Mouse (Mus musculus): ENCODE measurements around the gene Med16. TPM values are rescaled to one million over a fixed set of nuclear protein-coding genes. Genes with fewer than 3 reads are reported as not detected.

The Med16 gene
- polyA plus RNA-seq, 1 experiment from 2014 or later: 48.2 TPM

DNA sequence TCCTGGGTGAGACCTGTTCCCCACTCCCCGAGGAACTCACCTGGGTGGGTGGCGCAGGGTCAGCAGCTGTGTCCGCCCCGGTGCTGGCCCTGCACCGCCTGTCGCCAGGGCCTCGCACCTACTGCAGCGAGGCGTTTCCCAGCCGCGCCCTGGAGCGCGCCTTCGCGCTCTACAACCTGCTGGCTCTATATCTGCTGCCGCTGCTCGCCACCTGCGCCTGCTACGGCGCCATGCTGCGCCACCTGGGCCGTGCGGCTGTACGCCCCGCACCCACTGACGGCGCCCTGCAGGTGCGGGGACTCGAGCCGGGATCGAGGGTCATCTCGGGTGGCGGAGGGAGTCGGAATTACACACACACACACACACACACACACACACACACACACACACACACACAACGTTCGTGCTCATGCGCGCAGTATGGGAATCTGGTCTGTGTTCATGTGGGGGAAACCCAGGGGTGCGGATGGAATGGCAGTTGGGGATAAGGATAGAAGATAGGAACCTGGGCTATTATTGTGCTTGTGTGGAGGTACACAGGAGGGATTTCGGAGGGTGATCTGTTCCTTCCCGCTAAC lies 12.3 kb upstream of the Med16 start, which contains the start of gene R3hdm4:
TSS of gene R3hdm4 (minus strand) at position 251 of the 578 bp plus-strand sequence.
- no peaks in the 10 kb centered on the region for H3K36me3 ChIP-seq (ENCODE audit: control insufficient read depth, insufficient read depth, low read length)
- H3K4me1 ChIP-seq (ENCODE audit: control insufficient read depth, insufficient read depth, low read depth, low read length): peaks cover 22% of the 10 kb centered on the region
- H3K4me3 ChIP-seq (ENCODE audit: low read length): peak within 1 kb of the TSS; percentile 37
- H3K27ac ChIP-seq (ENCODE audit: low read depth, low read length): no peak within 1 kb of the TSS
- H3K4me2 ChIP-seq (ENCODE audit: low read length): peak within 1 kb of the TSS; percentile 55
- peaks cover 56% of the 10 kb centered on the region for H3K27me3 ChIP-seq (replicated peaks; ENCODE audit: control insufficient read depth, insufficient read depth, low read length)
- peak within 1 kb of the TSS; percentile 54 for H3K9ac ChIP-seq (ENCODE audit: low read depth, low read length)
- 4% methylated on average over 39 of the region's 41 CpGs for WGBS
- no peaks in the 10 kb centered on the region for H3K9me3 ChIP-seq (ENCODE audit: control insufficient read depth, low read length)
- ATAC-seq: no peak

- Histone ChIP-seq H3K27ac (ENCODE audit: low read depth, low read length) (no peak overlapping the region), H3K36me3 (ENCODE audit: control insufficient read depth, insufficient read depth, low read length) (no peaks in the 10 kb centered on the region), H3K4me2 (ENCODE audit: low read length) (peak overlapping the region; percentile 55), H3K9ac (ENCODE audit: low read depth, low read length) (no peak overlapping the region), H3K9me3 (ENCODE audit: control insufficient read depth, low read length) (no peaks in the 10 kb centered on the region), H3K4me3 (ENCODE audit: low read length) (peak overlapping the region; percentile 37; the same call in 1 of the 2 replicates), H3K4me1 (ENCODE audit: control insufficient read depth, insufficient read depth, low read depth, low read length) (peaks cover 23% of the 10 kb centered on the region), H3K27me3 (replicated peaks; ENCODE audit: control insufficient read depth, insufficient read depth, low read length) (peaks cover 56% of the 10 kb centered on the region)
- no peak for ATAC-seq
- WGBS: 12% methylated on average over 26 of the region's 26 CpGs
Measured at GRCm38 (mm10) chr10:79920056-79920890, 11.6 kb upstream of the Med16 start.

GRCm38 (mm10) chr10:79919251-79919849 lies 10.6 kb upstream of the Med16 start:
- no peak for ATAC-seq
- Histone ChIP-seq H3K36me3 (ENCODE audit: control insufficient read depth, insufficient read depth, low read length) (no peaks in the 10 kb centered on the region), H3K4me1 (ENCODE audit: control insufficient read depth, insufficient read depth, low read depth, low read length) (peaks cover 31% of the 10 kb centered on the region), H3K27ac (ENCODE audit: low read depth, low read length) (no peak overlapping the region), H3K9ac (ENCODE audit: low read depth, low read length) (no peak overlapping the region), H3K4me2 (ENCODE audit: low read length) (no peak overlapping the region), H3K4me3 (ENCODE audit: low read length) (no peak overlapping the region), H3K27me3 (replicated peaks; ENCODE audit: control insufficient read depth, insufficient read depth, low read length) (peaks cover 56% of the 10 kb centered on the region), H3K9me3 (ENCODE audit: control insufficient read depth, low read length) (no peaks in the 10 kb centered on the region)
- 3% methylated on average over 18 of the region's 21 CpGs for WGBS

GRCm38 (mm10) chr10:79918231-79919078 lies 9.7 kb upstream of the Med16 start:
- H3K4me1 ChIP-seq (ENCODE audit: control insufficient read depth, insufficient read depth, low read depth, low read length): peaks cover 36% of the 10 kb centered on the region
- H3K27me3 ChIP-seq (replicated peaks; ENCODE audit: control insufficient read depth, insufficient read depth, low read length): peaks cover 55% of the 10 kb centered on the region
- H3K27ac ChIP-seq (ENCODE audit: low read depth, low read length): no peak overlapping the region
- no peaks in the 10 kb centered on the region for H3K36me3 ChIP-seq (ENCODE audit: control insufficient read depth, insufficient read depth, low read length)
- H3K9me3 ChIP-seq (ENCODE audit: control insufficient read depth, low read length): no peaks in the 10 kb centered on the region
- H3K4me3 ChIP-seq (ENCODE audit: low read length): peak overlapping the region; percentile 7; the same call in 1 of the 2 replicates
- ATAC-seq: no peak
- H3K4me2 ChIP-seq (ENCODE audit: low read length): peak overlapping the region; percentile 24; the same call in 1 of the 2 replicates
- H3K9ac ChIP-seq (ENCODE audit: low read depth, low read length): peak overlapping the region; percentile 47
- WGBS: 4% methylated on average over 35 of the region's 35 CpGs

- H3K27ac ChIP-seq (ENCODE audit: low read depth, low read length): no peak overlapping the region
- ATAC-seq: no peak
- peaks cover 47% of the 10 kb centered on the region for H3K27me3 ChIP-seq (replicated peaks; ENCODE audit: control insufficient read depth, insufficient read depth, low read length)
- H3K9me3 ChIP-seq (ENCODE audit: control insufficient read depth, low read length): no peaks in the 10 kb centered on the region
- H3K4me2 ChIP-seq (ENCODE audit: low read length): peak overlapping the region; percentile 89
- WGBS: 69% methylated on average over 5 of the region's 5 CpGs
- peak overlapping the region; percentile 94 for H3K9ac ChIP-seq (ENCODE audit: low read depth, low read length)
- H3K4me3 ChIP-seq (ENCODE audit: low read length): peak overlapping the region; percentile 73
- H3K36me3 ChIP-seq (ENCODE audit: control insufficient read depth, insufficient read depth, low read length): no peaks in the 10 kb centered on the region
- H3K4me1 ChIP-seq (ENCODE audit: control insufficient read depth, insufficient read depth, low read depth, low read length): peaks cover 36% of the 10 kb centered on the region
Measured at GRCm38 (mm10) chr10:79917532-79918100, 8.9 kb upstream of the Med16 start.

DNA sequence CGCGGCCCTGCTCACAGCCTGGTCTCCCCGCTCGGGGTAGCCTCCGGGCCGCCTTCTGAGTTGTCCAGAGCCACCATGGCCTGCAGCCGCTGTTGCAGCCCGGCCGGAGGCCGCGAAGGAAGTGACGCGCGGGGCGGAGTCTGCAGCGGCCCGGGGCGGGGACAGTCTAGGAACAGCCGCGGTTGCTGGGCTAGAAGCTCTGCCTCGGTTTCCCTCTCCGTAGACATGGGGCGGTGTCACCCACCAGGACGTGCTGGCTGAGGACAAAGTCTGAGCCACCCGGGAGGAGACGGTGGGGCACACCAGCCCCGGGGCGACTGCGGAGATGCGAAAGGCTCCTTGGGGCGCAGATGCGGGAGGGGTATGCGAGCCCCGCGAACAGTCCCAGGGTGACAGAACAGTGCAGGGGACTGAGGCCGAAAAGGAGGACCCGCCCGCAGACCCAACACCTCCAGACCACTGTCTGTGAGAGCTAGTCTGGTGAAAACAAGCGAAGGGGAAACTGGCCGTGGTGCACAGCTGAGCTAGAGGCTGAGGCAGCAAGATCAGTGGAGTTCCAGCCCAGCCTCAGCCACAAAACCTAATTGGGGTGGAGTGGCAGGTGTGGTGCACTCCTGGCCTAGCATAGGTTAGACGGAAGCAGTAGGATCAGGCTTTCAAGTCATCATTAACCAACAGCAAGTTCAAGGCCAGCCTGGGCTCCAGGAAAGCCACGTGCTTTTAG lies 8.2 kb upstream of the Med16 start, which contains the start of gene Kiss1r:
TSS of gene Kiss1r (plus strand) at position 164 of the 724 bp plus-strand sequence.
- Histone ChIP-seq H3K36me3 (ENCODE audit: control insufficient read depth, insufficient read depth, low read length) (0 out of 2 replicates have a peak, but pooled peaks cover 2% of the 10 kb centered on the region), H3K9ac (ENCODE audit: low read depth, low read length) (peak within 1 kb of the TSS; percentile 94), H3K4me1 (ENCODE audit: control insufficient read depth, insufficient read depth, low read depth, low read length) (peaks cover 36% of the 10 kb centered on the region), H3K9me3 (ENCODE audit: control insufficient read depth, low read length) (no peaks in the 10 kb centered on the region), H3K27ac (ENCODE audit: low read depth, low read length) (peak within 1 kb of the TSS; percentile 70), H3K27me3 (replicated peaks; ENCODE audit: control insufficient read depth, insufficient read depth, low read length) (peaks cover 41% of the 10 kb centered on the region), H3K4me3 (ENCODE audit: low read length) (peak within 1 kb of the TSS; percentile 73), H3K4me2 (ENCODE audit: low read length) (peak within 1 kb of the TSS; percentile 89)
- WGBS: 2% methylated on average over 41 of the region's 42 CpGs
- peak; percentile 80 for ATAC-seq

DNA sequence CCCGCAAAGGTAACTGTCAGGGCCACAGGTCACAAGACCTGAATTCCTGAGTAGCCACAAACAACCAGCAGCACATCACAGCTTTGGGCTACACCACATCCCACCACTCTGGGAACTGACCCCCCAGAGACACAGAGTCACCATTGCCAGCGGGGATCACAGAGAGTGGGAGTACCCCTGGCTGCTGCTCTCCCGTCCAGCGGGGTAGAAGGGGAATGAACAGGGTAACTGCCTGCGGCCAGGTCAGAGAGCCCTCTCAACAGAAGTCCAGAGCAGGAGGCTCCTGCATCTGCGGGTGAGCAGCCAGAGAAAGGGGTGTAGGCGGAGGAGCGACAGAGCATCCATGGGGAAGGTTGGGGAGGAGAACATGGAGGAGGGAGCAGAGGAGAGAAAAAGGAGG lies 7.4 kb upstream of the Med16 start:
- no peak for ATAC-seq
- Histone ChIP-seq H3K4me2 (ENCODE audit: low read length) (peak overlapping the region; percentile 89), H3K27me3 (replicated peaks; ENCODE audit: control insufficient read depth, insufficient read depth, low read length) (peaks cover 34% of the 10 kb centered on the region), H3K4me1 (ENCODE audit: control insufficient read depth, insufficient read depth, low read depth, low read length) (peaks cover 30% of the 10 kb centered on the region), H3K9me3 (ENCODE audit: control insufficient read depth, low read length) (no peaks in the 10 kb centered on the region), H3K27ac (ENCODE audit: low read depth, low read length) (peak overlapping the region; percentile 70; the same call in 1 of the 2 replicates), H3K9ac (ENCODE audit: low read depth, low read length) (peak overlapping the region; percentile 94), H3K4me3 (ENCODE audit: low read length) (peak overlapping the region; percentile 73), H3K36me3 (ENCODE audit: control insufficient read depth, insufficient read depth, low read length) (0 out of 2 replicates have a peak, but pooled peaks cover 2% of the 10 kb centered on the region)
- 8% methylated on average over 8 of the region's 8 CpGs for WGBS
